Mouse (Mus musculus) left cerebral cortex, adult 18-20 months (tissue): ENCODE measurements around the gene Elmo2. TPM values are rescaled to one million over a fixed set of nuclear protein-coding genes. Genes with fewer than 3 reads are reported as not detected.

Experiments used
- DNase-seq, 2 experiments: peaks; one replicate each; pipeline ENCODE4 v3.0.0; 2021 to 2022; ENCODE audit warnings: low spot score in 2 of 2, mixed read lengths in 1 of 2
- long read RNA-seq, 2 experiments: library from polyadenylated mRNA; stranded (forward); transcript quantifications; one replicate each; pipeline ENCODE4 v2.0.0; 2021
- total RNA-seq, 2 experiments: library from RNA; stranded (reverse); gene quantifications; 2 replicates each; pipeline ENCODE4 v1.2.3; 2021

Elmo2 gene
- 100 to 1,000 TPM; 145 to 166 TPM for total RNA-seq
- long read RNA-seq, experiment 1, full-length matches to known transcripts = 129 of 203 reads
- long read RNA-seq, experiment 1, partial matches to known transcripts = 30 of 203 reads
- long read RNA-seq, experiment 1, other reads (novel, unspliced or antisense) = 44 of 203 reads
- long read RNA-seq, experiment 2, transcript Elmo2-203 (21 exons, 3,466 nt) = major isoform, 70 of 124 reads
- long read RNA-seq, experiment 2, partial matches to known transcripts = 32 of 124 reads
- long read RNA-seq, experiment 2, other reads (novel, unspliced or antisense) = 21 of 124 reads

- peak; percentile 96 to 97 for DNase-seq
These were observed at the start of gene Elmo2 for GRCm38 (mm10) chr2:165326304-165327190. TSS of gene Elmo2 (minus strand) at chr2:165326479.

- DNase-seq = no peak
These were observed 49.7 kb upstream of the Elmo2 start for GRCm38 (mm10) chr2:165376001-165376400.

GRCm38 (mm10) chr2:165375478-165375877 lies 49.2 kb upstream of the Elmo2 start:
- DNase-seq = no peak

- no peak for DNase-seq
These were observed 44.8 kb upstream of the Elmo2 start for GRCm38 (mm10) chr2:165371066-165371465.

- no peak for DNase-seq
These were observed 44.1 kb upstream of the Elmo2 start for GRCm38 (mm10) chr2:165370348-165370747.

GRCm38 (mm10) chr2:165368496-165368895 lies 42.2 kb upstream of the Elmo2 start, which contains the start of gene Zfp663:
TSS of gene Zfp663 (minus strand) at chr2:165368729.
- no peak for DNase-seq

GRCm38 (mm10) chr2:165367868-165368439 lies 41.7 kb upstream of the Elmo2 start:
- DNase-seq = no peak

- DNase-seq = no peak
These were observed 40.8 kb upstream of the Elmo2 start for GRCm38 (mm10) chr2:165367047-165367520.

- peak; percentile 65 to 68 for DNase-seq
These were observed 38.2 kb upstream of the Elmo2 start for GRCm38 (mm10) chr2:165364334-165365091.

- DNase-seq = no peak
These were observed 37.0 kb upstream of the Elmo2 start for GRCm38 (mm10) chr2:165363282-165363681.

GRCm38 (mm10) chr2:165360861-165361260 lies 34.6 kb upstream of the Elmo2 start:
- DNase-seq = peak; percentile 34 to 56

- peak in 1 of 2 experiments; percentile 42 for DNase-seq
These were observed 25.7 kb upstream of the Elmo2 start for GRCm38 (mm10) chr2:165351828-165352513.

- DNase-seq = peak; percentile 51 to 61
These were observed 23.2 kb upstream of the Elmo2 start for GRCm38 (mm10) chr2:165349466-165349865.

- no peak for DNase-seq
These were observed 19.9 kb upstream of the Elmo2 start for GRCm38 (mm10) chr2:165346180-165346579.

GRCm38 (mm10) chr2:165337191-165337590 lies 10.9 kb upstream of the Elmo2 start:
- DNase-seq = peak in 1 of 2 experiments; percentile 46

- DNase-seq = peak in 1 of 2 experiments; percentile 1
These were observed 6.4 kb upstream of the Elmo2 start for GRCm38 (mm10) chr2:165332610-165333210.

GRCm38 (mm10) chr2:165329703-165330102 lies 3.4 kb upstream of the Elmo2 start:
- no peak for DNase-seq

- no peak for DNase-seq
These were observed 2.5 kb upstream of the Elmo2 start for GRCm38 (mm10) chr2:165328746-165329145.

GRCm38 (mm10) chr2:165327386-165327785 lies 1.1 kb upstream of the Elmo2 start:
- DNase-seq = no peak
